Mouse (Mus musculus): ENCODE results near the gene Tbrg4.

DNA sequence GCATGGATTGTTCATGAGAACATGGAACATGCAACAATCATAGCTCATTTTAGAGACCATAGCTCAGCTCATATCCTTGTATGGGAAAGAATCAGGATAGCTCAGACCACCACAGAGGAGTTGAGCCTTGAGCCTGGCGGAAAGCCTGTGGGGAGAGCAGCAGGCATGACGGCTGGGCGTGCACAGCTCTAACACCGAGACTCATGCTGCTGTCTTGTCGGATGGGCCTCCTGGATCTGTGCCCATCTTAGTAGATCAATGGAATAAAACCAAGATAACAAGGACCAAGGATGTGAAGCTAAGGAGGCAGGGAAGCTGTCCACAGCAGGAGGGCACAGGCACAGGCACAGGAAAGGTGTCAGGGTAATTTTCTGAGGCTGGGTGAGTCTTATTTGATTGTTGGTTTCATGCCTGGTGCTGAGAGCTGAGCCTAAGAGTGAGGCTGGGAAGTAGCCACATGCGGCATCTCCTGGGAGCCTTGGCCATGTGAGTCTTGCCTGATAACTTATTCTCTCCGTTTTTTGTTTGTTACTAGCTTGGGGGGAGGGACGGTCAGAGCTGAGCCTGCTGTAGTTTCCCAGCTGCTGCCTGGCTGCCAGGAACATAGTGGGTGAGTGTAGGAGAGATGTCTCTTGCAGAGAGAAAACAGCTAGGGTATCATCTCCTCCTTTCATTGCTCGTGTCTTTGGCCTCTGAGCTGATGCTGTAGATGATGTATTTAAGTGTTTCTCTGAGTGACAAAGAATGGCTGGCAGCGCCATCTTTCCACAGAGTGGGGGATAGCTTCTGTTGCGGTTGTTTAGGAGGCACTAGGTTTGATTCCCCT is 57.1 kb downstream of the Tbrg4 start:
- TF ChIP-seq CTCF (IDR thresholded peaks at IDR 0.05; ENCODE audit: low read depth, low read length) (no peak), POLR2A (IDR thresholded peaks at IDR 0.05; ENCODE audit: extremely low read depth, insufficient read depth, low read length) (no peak)

Measured in liver, adult 2 months (tissue).